Mouse (Mus musculus) lung, embryonic 14.5 days (tissue): ENCODE results near the gene Fv1. TPM values are rescaled to one million over a fixed set of nuclear protein-coding genes. Genes with fewer than 3 reads are reported as not detected.

Experiments
- ATAC-seq: fragments of 200-750 bp; cut with Nextera tagmentation; 2 replicates; pipeline ENCODE4 v1.8.0; 2017; ENCODE audit warnings: mild to moderate bottlenecking, moderate TSS enrichment, moderate library complexity; ENCODE audit not compliant: insufficient read depth
- DNase-seq: peaks from one replicate; pipeline ENCODE4 v3.0.0-alpha.2; 2015
- H3K27ac ChIP-seq: fragments of 300-500 bp; sonication (generic); 2 replicates; pipeline ENCODE4 v1.5.1; 2014; ENCODE audit warnings: low read depth, mild to moderate bottlenecking, moderate library complexity
- H3K27me3 ChIP-seq: fragments of 300-500 bp; sonication (generic); 2 replicates; pipeline ENCODE4 v1.6.1; 2014; ENCODE audit warnings: low read length, control low read depth; ENCODE audit not compliant: insufficient read depth
- H3K36me3 ChIP-seq: fragments of 300-500 bp; sonication (generic); 2 replicates; pipeline ENCODE4 v1.6.1; 2014; ENCODE audit warnings: control low read depth; ENCODE audit not compliant: insufficient read depth
- H3K4me1 ChIP-seq: fragments of 300-500 bp; sonication (generic); 2 replicates; pipeline ENCODE4 v1.6.1; 2014; ENCODE audit warnings: antibody characterized with exemption, control low read depth; ENCODE audit not compliant: insufficient read depth
- H3K4me2 ChIP-seq: fragments of 300-500 bp; sonication (generic); 2 replicates; pipeline ENCODE4 v1.6.1; 2014; ENCODE audit warnings: mild to moderate bottlenecking
- H3K4me3 ChIP-seq: fragments of 300-500 bp; sonication (generic); 2 replicates; pipeline ENCODE4 v1.5.1; 2014; ENCODE audit warnings: low read depth, low read length
- H3K9ac ChIP-seq: fragments of 300-500 bp; sonication (generic); 2 replicates; pipeline ENCODE4 v1.6.1; 2014
- H3K9me3 ChIP-seq: fragments of 300-500 bp; sonication (generic); 2 replicates; pipeline ENCODE4 v1.6.1; 2016; ENCODE audit warnings: low read depth, low read length, control low read depth
- CTCF ChIP-seq: IDR thresholded peaks from 2 replicates; pipeline ENCODE4 v1.5.1; 2016; ENCODE audit warnings: antibody characterized with exemption, low read depth
- WGBS: fragments of 180-500 bp; shearing (Covaris S2); extraction: QIAGEN DNeasy Blood & Tissue Kit; methylation state at CpG from one replicate; pipeline ENCODE4 v1.1.7; 2014; 5-methylcytosine and 5-hydroxymethylcytosine counted together
- polyA plus RNA-seq: library from polyadenylated mRNA; unstranded; fragments of >200 nt; fragmentation: Nextera tagmentation; extraction: Ambion mirVana; gene quantifications from 2 replicates; pipeline ENCODE4 v1.2.1, GENCODE M21; 2014

The Fv1 gene
- polyA plus RNA-seq, 1 experiment from 2014 or later, result 11.5 TPM

DNA sequence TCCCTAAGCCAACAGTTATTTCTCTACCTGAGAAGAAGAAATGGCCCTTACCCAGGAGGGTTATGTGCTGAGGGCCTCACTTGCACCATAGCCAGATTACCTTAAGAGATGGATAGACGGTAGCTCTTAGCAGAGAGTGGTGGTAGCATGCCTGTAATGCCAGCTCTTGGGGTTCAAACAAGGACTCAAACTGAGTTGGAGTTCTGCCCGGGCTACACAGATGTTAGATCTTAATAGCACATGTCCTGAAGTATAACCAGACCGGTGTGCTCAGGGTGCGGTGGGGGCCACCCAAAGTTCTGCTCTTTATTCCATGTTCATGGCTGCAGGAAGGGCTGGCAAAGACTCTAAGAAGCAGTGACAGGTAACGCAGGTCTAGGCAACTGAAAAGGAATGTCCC lies 40.7 kb downstream of the Fv1 start:
- ATAC-seq (no peak), DNase-seq (no peak)
- no peak for TF ChIP-seq CTCF
- Histone ChIP-seq H3K4me3 (no peak overlapping the region), H3K9me3 (no peaks in the 10 kb centered on the region), H3K9ac (no peak overlapping the region), H3K4me1 (no peaks in the 10 kb centered on the region; the same call in 1 of the 2 replicates), H3K27me3 (no peaks in the 10 kb centered on the region), H3K4me2 (no peak overlapping the region), H3K27ac (no peak overlapping the region), H3K36me3 (peaks cover 19% of the 10 kb centered on the region; the same call in 1 of the 2 replicates)
- WGBS, result 86% methylated on average over 5 of the region's 5 CpGs

DNA sequence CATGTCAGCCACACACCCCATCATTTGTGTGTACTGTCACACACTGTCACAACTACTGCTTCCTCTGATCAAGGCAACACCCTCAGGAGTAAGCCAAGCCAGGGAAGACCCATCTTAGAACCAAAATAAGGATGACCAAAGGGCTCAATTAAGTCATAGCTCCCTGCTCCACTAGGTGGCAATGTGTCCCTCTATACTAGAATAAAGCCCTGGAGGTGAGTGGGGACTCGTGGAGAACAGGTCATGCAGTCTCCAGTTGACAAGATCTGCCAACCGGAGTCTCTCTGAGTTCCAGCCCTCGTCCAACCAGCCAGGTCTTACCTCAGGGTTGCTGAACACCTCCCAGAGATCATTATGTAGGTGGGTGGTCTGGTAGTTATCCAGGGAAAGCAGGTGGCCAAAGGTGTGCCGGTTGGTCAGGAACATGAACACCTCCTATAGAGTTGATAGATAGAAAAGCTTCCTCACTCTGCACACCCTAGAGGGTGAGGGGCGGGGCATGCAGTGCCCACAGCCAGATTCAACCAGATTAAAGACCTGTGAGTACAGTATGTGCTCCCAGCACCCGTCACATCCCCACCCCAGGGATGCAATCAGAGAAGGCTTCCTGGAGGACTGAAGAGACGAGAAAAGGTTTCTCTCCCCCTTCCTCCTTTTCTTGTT lies 49.8 kb downstream of the Fv1 start:
- Histone ChIP-seq H3K27me3 (no peaks in the 10 kb centered on the region), H3K36me3 (peaks cover 35% of the 10 kb centered on the region; the same call in 1 of the 2 replicates), H3K4me1 (no peaks in the 10 kb centered on the region), H3K4me3 (no peak overlapping the region), H3K9ac (no peak overlapping the region), H3K9me3 (no peaks in the 10 kb centered on the region), H3K27ac (no peak overlapping the region), H3K4me2 (no peak overlapping the region)
- peak; percentile 29 for ATAC-seq
- WGBS, result 55% methylated on average over 7 of the region's 7 CpGs
- TF ChIP-seq CTCF, result peak; percentile 74
- peak; percentile 78 for DNase-seq

Other genes starting within 250 kb of the Fv1 start
- gene Zfp979, start 226.5 kb upstream of the Fv1 start, polyA plus RNA-seq, result 3.7 and 5.0 TPM in 2 replicates
- gene Zfp534, start 166.4 kb upstream of the Fv1 start, polyA plus RNA-seq, result not detected in 2 replicates
- 6.9 and 8.6 TPM in 2 replicates for gene Zfp984, start 59.2 kb upstream of the Fv1 start, polyA plus RNA-seq
- gene Zfp933, start 20.6 kb upstream of the Fv1 start, polyA plus RNA-seq, result 4.5 and 6.6 TPM in 2 replicates
- 32.7 and 39.1 TPM in 2 replicates for gene Miip, start 163 bp upstream of the Fv1 start, polyA plus RNA-seq
- gene Mfn2, start 35.7 kb downstream of the Fv1 start, polyA plus RNA-seq, result 31.7 and 32.6 TPM in 2 replicates
- 40.0 and 42.4 TPM in 2 replicates for gene Plod1, start 67.8 kb downstream of the Fv1 start, polyA plus RNA-seq
- 20.2 and 22.5 TPM in 2 replicates for gene 2510039O18Rik, start 71.9 kb downstream of the Fv1 start, polyA plus RNA-seq
- not detected in 2 replicates for gene Nppb, start 116.8 kb downstream of the Fv1 start, polyA plus RNA-seq
- 17.4 TPM in 1 of 2 replicates, not detected in the other for gene Nppa, start 131.7 kb downstream of the Fv1 start, polyA plus RNA-seq
- gene Clcn6, start 169.8 kb downstream of the Fv1 start, polyA plus RNA-seq, result 3.6 and 4.2 TPM in 2 replicates
- 18.7 and 20.4 TPM in 2 replicates for gene Mthfr, start 170.1 kb downstream of the Fv1 start, polyA plus RNA-seq
- gene Agtrap, start 219.1 kb downstream of the Fv1 start, polyA plus RNA-seq, result 11.6 and 14.2 TPM in 2 replicates